Mouse (Mus musculus) A20 (cell line): ENCODE measurements around the gene Ticam1.

Source experiments
- DNase-seq: peaks from one replicate; pipeline ENCODE4 v3.0.0-alpha.2; 2011; ENCODE audit warnings: low read depth, low spot score

Ticam1 gene

GRCm38 (mm10) chr17:56276643-56277566 lies at the start of gene Ticam1:
Gene Ticam1 (minus strand): TSS chr17:56276786.
- peak; percentile 95 for DNase-seq

GRCm38 (mm10) chr17:56325450-56326152 lies 49.0 kb upstream of the Ticam1 start, which contains the start of gene Kdm4b:
Gene Kdm4b (plus strand): TSS chr17:56326062.
- DNase-seq: peak; percentile 100

GRCm38 (mm10) chr17:56324419-56324818 lies 47.8 kb upstream of the Ticam1 start:
- peak; percentile 43 for DNase-seq

GRCm38 (mm10) chr17:56309191-56309945 lies 32.8 kb upstream of the Ticam1 start:
- no peak for DNase-seq

- no peak for DNase-seq
Observed at GRCm38 (mm10) chr17:56308088-56308487, 31.5 kb upstream of the Ticam1 start.

DNA sequence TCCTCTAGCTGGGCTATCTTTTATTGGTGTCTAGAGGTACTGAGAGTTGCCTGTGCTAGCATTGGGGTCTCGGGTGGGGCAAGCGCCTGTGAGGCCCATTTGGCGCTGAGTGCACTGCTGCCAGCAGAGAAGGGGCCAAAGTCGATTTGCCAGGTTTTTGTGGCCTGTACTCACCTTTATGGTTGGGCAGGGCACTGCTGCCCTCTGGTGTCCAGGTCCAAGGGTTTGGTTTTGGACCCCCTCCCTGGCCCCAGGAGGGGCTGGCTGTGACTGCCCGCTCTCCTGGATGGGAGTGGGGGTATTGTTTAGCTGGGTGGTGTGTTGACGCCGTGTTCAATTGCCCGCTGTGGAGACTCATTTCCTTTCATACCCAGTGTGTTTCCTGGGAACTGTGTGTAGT lies 29.2 kb upstream of the Ticam1 start:
- DNase-seq: peak; percentile 30

GRCm38 (mm10) chr17:56305156-56305555 lies 28.6 kb upstream of the Ticam1 start:
- DNase-seq: no peak

DNA sequence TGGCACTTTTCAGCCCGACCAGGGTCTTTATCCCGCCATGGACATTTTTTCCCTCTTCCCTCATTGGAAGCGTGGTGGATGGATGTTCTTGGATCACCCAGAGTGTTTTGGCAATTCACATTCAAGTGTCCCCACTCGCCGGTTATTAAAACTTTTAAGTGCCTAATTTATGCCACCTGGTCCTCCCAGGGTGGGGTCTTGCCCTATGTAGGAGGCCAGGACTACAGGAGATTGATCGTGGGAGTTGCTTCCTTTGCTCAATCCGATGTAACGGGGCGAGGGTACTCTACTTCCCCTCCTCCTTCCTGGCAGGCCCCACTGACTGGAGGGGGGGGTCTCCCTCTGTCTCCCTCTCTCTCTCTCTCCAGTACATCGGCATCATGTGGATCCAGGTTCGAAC lies 28.1 kb upstream of the Ticam1 start:
- no peak for DNase-seq

- DNase-seq: peak; percentile 98
Observed at GRCm38 (mm10) chr17:56303847-56304586, 27.4 kb upstream of the Ticam1 start.

GRCm38 (mm10) chr17:56303160-56303846 lies 26.7 kb upstream of the Ticam1 start, which contains the start of gene Uhrf1:
Gene Uhrf1 (plus strand): TSS chr17:56303321.
- DNase-seq: peak; percentile 96

- DNase-seq: no peak
Observed at GRCm38 (mm10) chr17:56302363-56302996, 25.9 kb upstream of the Ticam1 start.

DNA sequence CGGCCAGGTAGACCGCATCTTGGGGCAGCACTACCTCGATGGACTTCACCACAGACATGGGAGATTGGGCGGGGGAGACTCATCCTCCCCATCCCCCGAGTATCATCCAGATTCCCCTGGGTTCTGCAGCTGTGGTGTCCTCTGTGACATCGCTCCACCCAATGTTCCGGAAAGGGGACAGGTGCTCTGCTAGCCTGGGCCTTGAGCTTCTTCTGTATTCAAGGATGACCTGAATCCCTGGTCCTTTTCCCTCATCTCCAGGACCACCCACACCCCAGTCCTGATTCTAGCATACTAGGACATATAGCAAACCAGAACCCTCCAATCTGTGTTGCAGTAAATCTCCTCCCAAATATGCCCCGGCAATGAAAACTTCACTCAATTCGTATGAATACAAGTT lies 23.6 kb upstream of the Ticam1 start, which contains the start of gene Arrdc5:
Arrdc5 (minus strand) TSS at position 101 of the 400 bp plus-strand sequence.
- no peak for DNase-seq

DNA sequence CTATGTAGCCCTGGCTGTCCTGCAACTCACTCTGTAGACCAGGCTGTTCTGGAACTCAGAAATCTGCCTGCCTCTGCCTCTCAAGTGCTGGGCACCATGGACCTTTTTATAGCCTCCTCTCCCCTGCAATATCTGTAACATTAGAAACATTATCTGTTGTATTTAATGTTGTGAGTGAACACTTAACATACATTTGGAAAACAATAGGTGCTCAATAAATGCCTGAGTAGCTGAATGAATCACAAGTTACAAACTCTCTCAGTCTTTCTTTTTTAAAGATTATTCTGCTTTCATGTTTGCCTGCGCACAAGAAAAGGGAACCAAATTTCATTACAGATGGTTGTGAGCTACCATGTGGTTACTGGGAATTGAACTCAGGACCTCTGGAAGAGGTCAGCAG lies 21.7 kb upstream of the Ticam1 start:
- DNase-seq: no peak

GRCm38 (mm10) chr17:56296201-56296600 lies 19.6 kb upstream of the Ticam1 start:
- no peak for DNase-seq

DNA sequence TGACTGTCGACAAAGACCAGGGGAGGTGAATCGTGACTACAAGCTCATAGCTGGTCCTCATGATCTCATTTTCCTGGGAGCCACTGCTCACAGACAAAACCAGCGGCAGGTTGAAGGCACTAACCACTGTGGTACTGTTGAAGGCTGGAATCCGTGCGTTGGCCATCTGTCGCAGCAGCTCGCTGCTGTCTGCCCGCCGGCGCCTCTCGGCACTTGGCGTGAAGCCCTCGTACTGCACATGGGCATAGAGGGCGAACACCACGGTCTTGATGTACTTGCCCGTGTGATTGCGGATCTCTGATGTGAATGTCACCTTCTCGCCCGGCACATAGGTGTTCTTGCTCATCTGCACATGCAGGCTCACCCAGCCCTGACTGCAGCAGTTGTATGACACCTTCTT lies 17.7 kb upstream of the Ticam1 start:
- DNase-seq: no peak

DNA sequence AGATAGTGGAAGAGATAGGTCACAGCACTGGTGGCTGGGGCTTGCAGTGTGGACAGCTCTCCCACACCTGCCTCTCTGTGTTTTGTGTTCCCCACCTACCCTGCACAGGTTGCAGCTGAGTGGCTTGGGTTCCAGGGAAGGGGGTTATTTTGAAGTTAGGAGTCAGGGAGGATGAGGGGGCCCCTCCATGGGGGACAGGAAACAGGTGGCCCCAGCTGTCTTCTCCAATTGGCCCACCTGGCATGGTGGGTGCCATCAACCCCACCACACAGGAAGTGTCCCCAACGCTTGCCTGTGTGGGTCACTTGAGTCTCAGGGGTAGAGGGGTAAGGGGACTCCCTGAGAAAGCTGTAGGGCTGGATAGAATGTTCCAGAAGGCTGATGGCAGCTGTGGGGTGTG lies 16.7 kb upstream of the Ticam1 start:
- no peak for DNase-seq

DNA sequence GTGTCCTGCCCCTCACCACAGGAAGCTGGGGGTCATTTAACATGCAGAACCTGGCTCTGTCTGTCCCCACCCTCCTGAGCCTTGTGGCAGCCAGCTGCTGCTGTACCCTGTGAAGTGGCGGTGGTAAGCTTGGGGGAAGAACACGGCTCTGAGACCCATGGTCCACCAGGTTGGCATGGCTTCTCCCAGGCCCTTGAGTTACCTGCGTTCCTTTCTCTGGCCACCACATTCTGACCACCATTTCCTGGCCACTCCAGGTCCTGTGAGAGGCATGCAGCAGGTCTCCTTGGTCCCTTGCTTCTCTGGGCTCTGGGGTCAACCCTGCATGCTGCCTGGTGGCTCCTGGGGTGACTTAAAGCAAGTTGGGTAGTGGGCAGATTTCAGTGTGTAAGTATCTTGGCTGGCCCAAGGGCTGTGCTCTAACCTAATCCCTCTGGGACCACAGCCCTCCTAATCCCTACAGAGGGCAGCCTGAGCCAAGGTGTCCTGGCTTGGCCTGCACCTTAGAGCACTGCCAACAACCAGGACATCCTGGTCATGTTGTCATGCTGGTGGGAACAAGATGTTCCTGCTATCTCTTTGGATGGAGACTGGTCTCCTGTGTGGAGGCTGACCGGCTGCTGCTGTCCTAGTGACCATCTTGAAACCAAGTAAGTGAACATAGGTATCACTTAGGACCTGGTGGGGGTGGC lies 16.1 kb upstream of the Ticam1 start, which contains the start of gene Plin3:
Plin3 (minus strand) TSS at position 343 of the 692 bp plus-strand sequence.
- no peak for DNase-seq

GRCm38 (mm10) chr17:56291826-56292475 lies 15.4 kb upstream of the Ticam1 start:
- no peak for DNase-seq

GRCm38 (mm10) chr17:56291171-56291511 lies 14.6 kb upstream of the Ticam1 start:
- DNase-seq: peak; percentile 89
